Mouse (Mus musculus) embryonic stem cell, embryonic (primary cell): ENCODE results near the gene Tmem44.

Experiments
- CTCF ChIA-PET, 4 experiments: fragments of 300-600 bp in 2 of 4; fragments of 350-600 bp in 2 of 4; sonication (Branson Sonifier 250); formaldehyde crosslinking; loops; one replicate each; lab custom pipeline; 2022; ENCODE audit warnings: inconsistent platforms in 2 of 4; lab: Charles Lee
- POLR2A ChIA-PET, 4 experiments: fragments of 300-600 bp in 2 of 4; fragments of 350-600 bp in 2 of 4; sonication (Branson Sonifier 250); formaldehyde crosslinking; loops; one replicate each; lab custom pipeline; 2022; ENCODE audit warnings: antibody characterized with exemption in 4 of 4, inconsistent platforms in 1 of 4; lab: Charles Lee

Tmem44 gene

DNA sequence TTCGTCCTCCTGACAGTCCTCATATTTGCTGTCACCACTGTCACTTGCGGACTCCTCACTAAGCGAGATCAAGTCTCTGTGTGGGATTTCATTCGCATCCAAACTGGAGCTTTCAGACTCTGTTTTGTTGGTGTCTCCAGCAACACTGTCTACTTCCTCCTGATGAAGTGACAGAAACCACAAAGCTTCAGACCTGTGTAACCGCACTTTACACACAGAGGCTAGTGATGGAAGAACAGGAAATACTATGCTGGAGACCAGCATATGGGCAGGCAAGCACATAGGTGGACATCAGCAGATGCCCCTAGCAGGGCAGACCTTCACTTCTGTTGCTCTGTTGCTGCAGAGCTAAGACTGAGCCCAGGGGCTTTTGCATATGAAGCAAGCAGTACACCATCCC lies 20.7 kb upstream of the Tmem44 start:
- CTCF ChIA-PET, result interaction anchor here in 3 of 4 experiments (0.5 to 1.7 kb wide), 6 partner anchors 9 to 499 kb away, joined by 3 to 6 read pairs (median 4); no protein-coding TSS in a partner anchor

DNA sequence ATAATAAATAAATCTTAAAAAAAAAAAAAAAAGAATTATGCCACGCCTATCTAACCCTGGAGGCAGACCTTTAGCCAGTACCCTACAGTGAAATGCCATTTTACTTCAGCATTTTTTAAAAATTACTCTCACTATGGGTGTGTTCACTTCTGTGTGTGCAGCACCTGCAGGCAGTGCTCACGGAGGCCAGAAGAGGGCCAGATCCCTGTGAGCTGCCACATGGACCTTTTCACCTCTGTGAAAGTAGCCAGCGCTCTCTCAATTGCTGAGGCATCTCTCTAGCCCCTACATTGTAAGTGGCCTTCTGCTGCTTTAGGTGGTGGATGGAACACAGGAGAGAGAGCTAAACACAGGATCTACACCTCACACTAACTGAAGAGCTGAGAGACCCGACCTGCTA lies 19.5 kb upstream of the Tmem44 start:
- ChIA-PET POLR2A (interaction anchor here in 3 of 4 experiments (0.6 to 4.0 kb wide), 8 partner anchors 8 to 500 kb away, joined by 3 to 29 read pairs (median 6); no protein-coding TSS in a partner anchor), CTCF (interaction anchor here (0.6 to 1.4 kb wide), 14 partner anchors 9 to 1315 kb away, joined by 3 to 7 read pairs (median 3); partner anchors contain the start of gene Tmem44 (in 1 of the 4))

More for the DNA sequence above, 20.7 kb upstream of the Tmem44 start:
- POLR2A ChIA-PET, result interaction anchor here in 3 of 4 experiments (0.5 to 4.0 kb wide), 25 partner anchors 10 to 621 kb away, joined by 3 to 29 read pairs (median 4); partner anchors contain the start of genes Fam43a (in 1 of the 3) and Lsg1 (in 1 of the 3)

DNA sequence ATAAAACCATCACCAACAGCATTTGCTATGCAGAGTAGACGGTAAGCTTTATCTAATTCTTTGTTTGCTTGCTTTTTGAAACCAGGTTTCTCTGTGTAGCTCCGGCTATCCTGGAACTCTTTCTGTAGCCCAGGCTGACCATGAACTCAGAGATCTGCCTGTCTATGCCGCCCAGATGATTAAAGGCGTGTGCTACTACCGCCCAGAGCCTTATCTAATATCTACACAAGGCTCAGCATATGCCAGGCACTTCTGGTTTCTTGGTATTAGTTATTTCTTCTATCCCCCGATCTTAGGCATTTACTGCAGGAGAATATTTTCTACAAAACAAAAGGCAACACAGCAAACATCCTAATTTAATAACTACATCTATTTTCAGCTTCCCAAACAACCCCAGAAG lies 15.0 kb upstream of the Tmem44 start:
- ChIA-PET CTCF (interaction anchor here in 1 of 4 experiments (0.7 kb wide), 1 partner anchor 33 kb away, joined by 6 read pairs; no protein-coding TSS in a partner anchor), POLR2A (interaction anchor here in 2 of 4 experiments (0.6 to 2.1 kb wide), 8 partner anchors 9 to 273 kb away, joined by 3 to 8 read pairs (median 4); no protein-coding TSS in a partner anchor)

DNA sequence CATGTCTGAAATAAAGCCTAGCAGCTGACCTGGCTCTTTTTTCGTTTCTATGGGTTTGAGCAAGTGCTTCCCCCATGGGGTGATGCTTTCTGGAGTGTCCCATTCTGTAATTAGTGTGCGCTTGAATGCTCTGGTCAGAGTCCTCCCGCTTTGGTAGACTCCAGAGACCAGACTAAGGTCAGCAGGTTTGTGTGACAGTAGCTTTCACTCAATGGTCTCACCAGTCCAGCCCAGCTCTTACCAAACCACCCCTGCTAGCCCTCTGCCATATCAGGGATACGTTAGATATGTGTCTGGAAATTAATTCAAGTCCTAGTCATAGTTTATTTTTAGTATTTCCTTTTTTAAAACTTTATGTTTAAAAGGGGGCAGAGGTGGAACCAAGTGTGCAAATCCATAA lies 10.0 kb upstream of the Tmem44 start:
- CTCF ChIA-PET, result interaction anchor here in 2 of 4 experiments (1.9 to 2.0 kb wide), 2 partner anchors 40 to 510 kb away, joined by 4 to 5 read pairs; no protein-coding TSS in a partner anchor

GRCm38 (mm10) chr16:30559312-30559992 lies 8.8 kb upstream of the Tmem44 start:
- ChIA-PET CTCF (interaction anchor here in 2 of 4 experiments (0.8 to 2.0 kb wide), 4 partner anchors 10 to 511 kb away, joined by 3 to 5 read pairs (median 4); no protein-coding TSS in a partner anchor), POLR2A (interaction anchor here (0.5 to 4.0 kb wide), 18 partner anchors 9 to 634 kb away, joined by 3 to 29 read pairs (median 4); partner anchors contain the start of genes Tmem44 (in 3 of the 4), Fam43a (in 1 of the 4) and Lsg1 (in 1 of the 4))

More for the DNA sequence above, 10.0 kb upstream of the Tmem44 start:
- POLR2A ChIA-PET, result interaction anchor here (0.9 to 4.0 kb wide), 17 partner anchors 10 to 633 kb away, joined by 3 to 29 read pairs (median 5); partner anchors contain the start of genes Fam43a (in 2 of the 4), Tmem44 (in 2 of the 4) and Lsg1 (in 1 of the 4)

DNA sequence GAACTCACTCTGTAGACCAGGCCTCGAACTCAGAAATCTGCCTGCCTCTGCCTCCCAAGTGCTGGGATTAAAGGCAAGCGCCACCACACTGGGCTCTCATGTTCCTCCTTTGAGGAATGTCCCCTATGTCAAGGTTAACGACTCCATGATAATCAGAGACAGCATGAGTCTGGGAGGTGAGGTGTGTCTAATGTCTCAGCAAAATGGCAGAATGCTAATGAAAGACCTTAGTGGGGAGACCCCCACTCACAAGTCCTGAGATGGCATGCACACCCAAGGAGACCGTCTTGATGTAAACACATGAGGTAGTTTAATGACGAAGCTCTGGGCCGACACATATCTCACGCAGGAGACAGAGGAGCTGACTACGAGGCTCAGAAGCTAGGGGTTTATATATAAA lies 3.5 kb upstream of the Tmem44 start:
- ChIA-PET POLR2A (interaction anchor here in 3 of 4 experiments (0.6 to 1.5 kb wide), 5 partner anchors 14 to 46 kb away, joined by 3 to 4 read pairs (median 4); partner anchors contain the start of gene Fam43a (in 1 of the 3)), CTCF (no interaction called here)

DNA sequence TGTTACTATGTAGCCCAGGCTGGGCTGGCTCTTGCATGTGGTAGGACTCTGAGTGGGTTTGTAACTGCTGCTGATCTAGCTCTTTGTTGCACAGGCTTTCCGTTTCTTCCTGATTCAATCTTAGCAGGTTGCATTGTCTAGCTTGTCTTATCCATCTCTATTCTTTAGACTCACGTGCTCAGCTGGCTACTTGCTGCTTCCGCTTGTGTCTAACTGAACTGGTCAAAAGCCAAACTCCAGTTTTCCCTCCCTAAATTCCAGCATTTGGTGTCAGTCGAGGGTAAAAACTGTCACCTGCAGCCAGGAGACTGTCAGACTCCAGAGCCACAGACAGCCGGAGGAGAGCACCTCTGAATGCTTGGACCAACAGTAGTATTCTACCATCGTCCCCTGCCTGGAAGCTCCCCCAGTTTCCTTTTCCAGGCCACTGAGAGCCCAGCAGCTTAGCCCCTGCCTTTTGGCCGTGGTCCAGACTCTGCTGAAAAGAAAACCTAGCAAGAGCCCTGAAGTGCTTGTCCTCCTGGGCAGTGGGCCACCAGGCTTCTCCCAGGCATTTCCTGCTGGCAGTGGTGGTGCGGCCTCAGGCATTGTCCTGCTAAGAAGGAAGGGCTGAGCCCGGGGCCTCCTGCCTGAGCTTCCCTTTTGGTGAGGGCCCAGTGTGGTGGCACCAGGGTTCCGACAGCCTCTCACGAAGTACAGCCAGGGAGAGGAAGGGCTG lies 2.1 kb upstream of the Tmem44 start:
- ChIA-PET CTCF (interaction anchor here in 3 of 4 experiments (0.7 to 1.6 kb wide), 5 partner anchors 19 to 518 kb away, joined by 3 to 5 read pairs (median 5); no protein-coding TSS in a partner anchor), POLR2A (interaction anchor here in 3 of 4 experiments (0.6 to 2.5 kb wide), 13 partner anchors 9 to 527 kb away, joined by 3 to 12 read pairs (median 4); no protein-coding TSS in a partner anchor)

DNA sequence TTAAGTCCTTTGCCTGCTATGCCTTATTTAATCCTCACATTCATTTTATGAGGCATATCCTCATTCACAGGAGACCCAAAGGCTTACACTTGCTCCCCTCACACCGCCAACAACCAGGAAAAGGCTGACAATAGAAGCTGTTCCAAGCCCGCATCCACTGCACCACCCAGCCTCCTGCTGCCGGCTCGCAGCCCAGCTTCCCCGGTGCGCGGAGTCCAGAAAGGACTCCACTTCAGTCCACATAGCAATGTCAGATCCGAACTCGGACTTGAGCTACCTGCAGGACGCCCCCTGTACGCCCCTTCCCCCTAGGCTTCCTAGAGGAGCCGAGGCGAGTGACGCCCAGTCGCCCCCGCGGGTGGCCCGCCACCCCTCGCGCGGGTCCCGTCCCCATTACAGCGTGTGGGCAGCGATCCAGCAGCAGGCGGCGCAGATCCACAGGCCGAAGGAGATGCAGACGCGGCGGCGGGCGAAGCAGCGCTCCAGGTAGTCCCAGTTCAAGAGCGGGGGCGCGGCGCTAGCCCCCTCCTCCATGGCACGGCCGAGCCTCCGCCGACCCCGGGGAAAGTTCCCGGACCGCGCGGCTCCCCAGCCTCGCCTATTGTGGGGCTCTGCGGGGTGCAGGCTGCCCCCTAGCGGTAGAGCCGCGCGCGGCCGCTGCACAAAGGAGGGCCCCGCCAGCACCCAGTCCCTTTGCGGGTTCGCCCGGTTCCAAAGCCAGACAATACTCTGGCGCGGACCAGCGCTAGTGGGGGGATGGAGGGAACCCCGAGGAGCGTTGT lies 485 bp downstream of the Tmem44 start:
- POLR2A ChIA-PET, result interaction anchor here (0.7 to 2.9 kb wide), 9 partner anchors 9 to 226 kb away, joined by 3 to 21 read pairs (median 5); partner anchors contain the start of gene Fam43a (in 1 of the 4)
- CTCF ChIA-PET, result interaction anchor here in 3 of 4 experiments (0.6 to 1.9 kb wide), 11 partner anchors 9 to 319 kb away, joined by 3 to 6 read pairs (median 3); no protein-coding TSS in a partner anchor

DNA sequence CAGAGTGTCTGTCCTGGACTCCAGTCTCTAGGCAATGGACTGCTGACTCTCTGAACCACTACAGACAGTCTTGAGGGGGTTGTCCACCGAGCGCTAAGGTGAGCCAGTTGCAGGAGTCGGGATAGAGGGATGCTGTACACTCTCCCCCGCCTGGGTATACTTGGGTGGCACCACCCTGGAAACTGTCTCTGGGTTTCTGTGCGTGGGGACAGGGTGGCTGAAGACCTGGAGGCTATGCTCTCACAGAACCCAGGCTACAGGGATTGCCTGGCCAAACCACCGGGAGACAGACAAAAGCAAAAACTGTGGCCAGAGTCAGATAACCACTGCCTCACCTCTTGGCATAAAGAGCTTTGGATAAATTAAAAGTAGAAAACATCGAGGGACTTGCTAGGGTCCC lies 1.1 kb downstream of the Tmem44 start:
- ChIA-PET CTCF (interaction anchor here in 3 of 4 experiments (0.7 to 1.9 kb wide), 7 partner anchors 9 to 17 kb away, joined by 3 to 6 read pairs (median 5); no protein-coding TSS in a partner anchor), POLR2A (interaction anchor here in 3 of 4 experiments (1.3 to 2.9 kb wide), 6 partner anchors 9 to 50 kb away, joined by 4 to 21 read pairs (median 7); partner anchors contain the start of gene Fam43a (in 1 of the 3))

- ChIA-PET POLR2A (interaction anchor here in 2 of 4 experiments (0.8 to 2.9 kb wide), 3 partner anchors 8 to 11 kb away, joined by 3 to 21 read pairs (median 11); no protein-coding TSS in a partner anchor), CTCF (interaction anchor here in 1 of 4 experiments (1.9 kb wide), 1 partner anchor 10 kb away, joined by 6 read pairs; no protein-coding TSS in a partner anchor)
Measured at GRCm38 (mm10) chr16:30548291-30548690, 2.4 kb downstream of the Tmem44 start.

GRCm38 (mm10) chr16:30544693-30545092 lies 5.9 kb downstream of the Tmem44 start:
- POLR2A ChIA-PET, result interaction anchor here in 3 of 4 experiments (0.6 to 2.1 kb wide), 3 partner anchors 8 to 486 kb away, joined by 3 to 6 read pairs (median 3); no protein-coding TSS in a partner anchor
- CTCF ChIA-PET, result interaction anchor here in 2 of 4 experiments (0.6 to 2.1 kb wide), 3 partner anchors 24 to 280 kb away, joined by 5 to 7 read pairs (median 6); no protein-coding TSS in a partner anchor

GRCm38 (mm10) chr16:30543386-30543785 lies 7.3 kb downstream of the Tmem44 start:
- POLR2A ChIA-PET, result no interaction called here
- CTCF ChIA-PET, result no interaction called here

DNA sequence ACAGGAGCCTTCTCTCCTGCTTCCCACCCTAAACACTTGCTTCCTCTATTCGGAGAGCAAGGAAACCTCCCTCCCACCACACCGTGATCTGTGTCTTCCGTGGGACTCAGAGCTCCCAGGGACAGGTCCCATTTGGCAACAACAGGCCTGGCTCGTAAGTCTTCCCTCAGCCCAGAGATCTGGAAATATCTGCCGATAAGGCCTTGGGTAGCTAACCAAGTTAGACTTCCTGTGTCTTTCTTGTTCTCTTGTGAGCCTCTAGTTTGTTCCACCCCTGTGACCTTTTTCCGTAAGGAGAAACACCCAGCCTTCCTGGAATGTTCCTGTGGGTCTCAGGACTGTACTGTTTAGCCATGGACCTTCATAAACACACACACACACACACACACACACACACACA lies 7.8 kb downstream of the Tmem44 start:
- POLR2A ChIA-PET, result interaction anchor here in 2 of 4 experiments (1.3 to 1.4 kb wide), 2 partner anchors 11 to 18 kb away, joined by 5 read pairs; no protein-coding TSS in a partner anchor
- CTCF ChIA-PET, result no interaction called here

DNA sequence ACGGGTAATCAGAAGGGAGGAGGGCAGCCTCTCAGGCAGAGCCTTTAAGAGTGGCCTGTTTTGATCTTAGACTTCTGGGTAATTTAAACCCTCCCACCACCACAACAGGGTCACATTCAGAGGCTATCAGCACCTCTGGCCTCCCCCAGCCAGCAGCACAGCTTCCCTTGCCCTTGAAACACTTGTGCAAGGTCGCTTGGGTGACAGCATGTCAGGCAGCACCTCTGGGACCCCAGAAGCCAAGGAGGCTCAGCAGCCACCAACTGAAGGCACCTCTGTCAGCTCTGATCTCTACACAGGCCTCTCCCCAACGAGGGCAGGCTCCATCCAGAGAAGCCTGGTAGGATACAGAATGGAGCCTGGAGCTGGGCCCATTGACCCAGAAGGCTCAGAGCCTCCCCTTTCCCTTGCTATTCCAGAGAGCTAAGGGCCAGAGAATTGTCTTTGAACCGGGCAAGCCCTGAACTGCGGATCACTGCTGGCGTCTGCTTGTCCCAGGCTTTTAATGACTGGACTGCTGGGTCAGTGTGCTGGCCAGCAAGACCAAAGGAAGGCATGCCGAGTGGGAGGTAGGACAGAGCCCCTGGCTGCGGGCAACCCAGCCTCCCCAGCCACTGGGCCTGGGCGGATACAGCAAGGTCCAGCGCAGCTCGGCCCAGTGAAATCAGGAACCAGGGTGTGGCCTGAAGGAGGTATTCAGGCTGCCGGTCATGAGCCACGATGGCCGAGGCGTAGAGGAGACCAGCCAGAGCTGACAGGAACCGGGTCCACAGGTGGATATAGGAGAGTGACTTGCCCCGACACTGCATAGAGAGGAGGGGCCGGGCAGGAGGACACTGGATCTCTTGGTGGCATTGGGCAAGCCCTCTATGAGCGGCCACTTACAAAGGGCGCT lies 10.3 kb downstream of the Tmem44 start:
- ChIA-PET POLR2A (interaction anchor here in 2 of 4 experiments (0.5 to 2.2 kb wide), 25 partner anchors 9 to 874 kb away, joined by 3 to 11 read pairs (median 4); partner anchors contain the start of genes Tmem44 (in 2 of the 2) and Fam43a (in 1 of the 2)), CTCF (interaction anchor here in 3 of 4 experiments (0.5 to 2.0 kb wide), 15 partner anchors 9 to 512 kb away, joined by 3 to 15 read pairs (median 3); partner anchors contain the start of gene Tmem44 (in 2 of the 3))

GRCm38 (mm10) chr16:30539433-30539832 lies 11.2 kb downstream of the Tmem44 start:
- CTCF ChIA-PET, result interaction anchor here in 3 of 4 experiments (0.5 to 2.0 kb wide), 5 partner anchors 8 to 482 kb away, joined by 3 to 15 read pairs (median 4); no protein-coding TSS in a partner anchor
- POLR2A ChIA-PET, result interaction anchor here in 2 of 4 experiments (0.5 to 2.2 kb wide), 8 partner anchors 9 to 889 kb away, joined by 3 to 11 read pairs (median 4); partner anchors contain the start of gene Tmem44 (in 1 of the 2)
